Mouse (Mus musculus): ENCODE measurements around the gene Macc1. TPM values are rescaled to one million over a fixed set of nuclear protein-coding genes. Genes with fewer than 3 reads are reported as not detected.

Macc1 gene
- total RNA-seq (2021) = not detected
- not detected in 2 replicates for polyA plus RNA-seq (2012; rRNA removed)
- long read RNA-seq = 0 reads

GRCm38 (mm10) chr12:119313970-119314369 lies at the start of gene Macc1:
Gene Macc1, plus strand, starts transcription at chr12:119314270.
- Histone ChIP-seq H3K4me1 (ENCODE audit: control insufficient read depth, insufficient read depth, low read length) (no peaks in the 10 kb centered on the region), H3K27ac (no peak within 1 kb of the TSS), H3K4me3 (no peak within 1 kb of the TSS), H3K9ac (ENCODE audit: low read depth, low read length) (no peak within 1 kb of the TSS), H3K79me2 (replicated peaks; ENCODE audit: control insufficient read depth, insufficient read depth, low read length) (no peaks in the 10 kb centered on the region), H3K36me3 (ENCODE audit: control insufficient read depth, insufficient read depth, low read length) (no peaks in the 10 kb centered on the region), H3K27me3 (ENCODE audit: control insufficient read depth, insufficient read depth, low read length) (no peaks in the 10 kb centered on the region)
- no peak for TF ChIP-seq EP300 (IDR thresholded peaks at IDR 0.05; ENCODE audit: insufficient read depth, low read depth, low read length)
- TF ChIP-seq CTCF (IDR thresholded peaks at IDR 0.05) = no peak
- no peak for TF ChIP-seq POLR2A (IDR thresholded peaks at IDR 0.05; ENCODE audit: insufficient read depth, low read depth, low read length)
- no peak for DNase-seq
- intact Hi-C loops (cut with DNase I) = no loop called here

GRCm38 (mm10) chr12:119264506-119264905 lies 49.6 kb upstream of the Macc1 start:
- intact Hi-C loops (cut with DNase I) = no loop called here
- no peak overlapping the region for H3K27ac ChIP-seq
- H3K36me3 ChIP-seq (ENCODE audit: control insufficient read depth, insufficient read depth, low read length) = no peaks in the 10 kb centered on the region
- H3K4me3 ChIP-seq = no peak overlapping the region
- WGBS = 85% methylated on average over 3 of the region's 3 CpGs
- DNase-seq = no peak
- no peak for TF ChIP-seq POLR2A (IDR thresholded peaks at IDR 0.05; ENCODE audit: insufficient read depth, low read depth, low read length)
- no peak for TF ChIP-seq CTCF (IDR thresholded peaks at IDR 0.05)
- TF ChIP-seq EP300 (IDR thresholded peaks at IDR 0.05; ENCODE audit: insufficient read depth, low read depth, low read length) = no peak
- H3K79me2 ChIP-seq (replicated peaks; ENCODE audit: control insufficient read depth, insufficient read depth, low read length) = no peaks in the 10 kb centered on the region
- no peak overlapping the region for H3K9ac ChIP-seq (ENCODE audit: low read depth, low read length)
- H3K4me1 ChIP-seq (ENCODE audit: control insufficient read depth, insufficient read depth, low read length) = no peaks in the 10 kb centered on the region
- H3K27me3 ChIP-seq (ENCODE audit: control insufficient read depth, insufficient read depth, low read length) = no peaks in the 10 kb centered on the region

- Histone ChIP-seq H3K36me3 (ENCODE audit: control insufficient read depth, insufficient read depth, low read length) (no peaks in the 10 kb centered on the region), H3K27me3 (ENCODE audit: control insufficient read depth, insufficient read depth, low read length) (no peaks in the 10 kb centered on the region), H3K27ac (no peak overlapping the region), H3K4me1 (ENCODE audit: control insufficient read depth, insufficient read depth, low read length) (no peaks in the 10 kb centered on the region), H3K79me2 (replicated peaks; ENCODE audit: control insufficient read depth, insufficient read depth, low read length) (no peaks in the 10 kb centered on the region), H3K9ac (ENCODE audit: low read depth, low read length) (no peak overlapping the region), H3K4me3 (no peak overlapping the region)
- TF ChIP-seq POLR2A (IDR thresholded peaks at IDR 0.05; ENCODE audit: insufficient read depth, low read depth, low read length) (no peak), EP300 (IDR thresholded peaks at IDR 0.05; ENCODE audit: insufficient read depth, low read depth, low read length) (no peak), CTCF (IDR thresholded peaks at IDR 0.05) (no peak)
- 45% methylated on average over 1 of the region's 1 CpGs for WGBS
- intact Hi-C loops (cut with DNase I) = no loop called here
- no peak for DNase-seq
Measured at GRCm38 (mm10) chr12:119268723-119269122, 45.3 kb upstream of the Macc1 start.

- intact Hi-C loops (cut with DNase I) = no loop called here
- no peak overlapping the region for H3K4me3 ChIP-seq
- no peaks in the 10 kb centered on the region for H3K27me3 ChIP-seq (ENCODE audit: control insufficient read depth, insufficient read depth, low read length)
- no peak for TF ChIP-seq POLR2A (IDR thresholded peaks at IDR 0.05; ENCODE audit: insufficient read depth, low read depth, low read length)
- no peak for TF ChIP-seq EP300 (IDR thresholded peaks at IDR 0.05; ENCODE audit: insufficient read depth, low read depth, low read length)
- TF ChIP-seq CTCF (IDR thresholded peaks at IDR 0.05) = no peak
- H3K36me3 ChIP-seq (ENCODE audit: control insufficient read depth, insufficient read depth, low read length) = no peaks in the 10 kb centered on the region
- no peaks in the 10 kb centered on the region for H3K4me1 ChIP-seq (ENCODE audit: control insufficient read depth, insufficient read depth, low read length)
- no peak overlapping the region for H3K9ac ChIP-seq (ENCODE audit: low read depth, low read length)
- DNase-seq = no peak
- H3K27ac ChIP-seq = no peak overlapping the region
- no peaks in the 10 kb centered on the region for H3K79me2 ChIP-seq (replicated peaks; ENCODE audit: control insufficient read depth, insufficient read depth, low read length)
- WGBS = 80% methylated on average over 2 of the region's 2 CpGs
Measured at GRCm38 (mm10) chr12:119270036-119270435, 44.0 kb upstream of the Macc1 start.

- Histone ChIP-seq H3K79me2 (replicated peaks; ENCODE audit: control insufficient read depth, insufficient read depth, low read length) (no peaks in the 10 kb centered on the region), H3K4me3 (no peak overlapping the region), H3K4me1 (ENCODE audit: control insufficient read depth, insufficient read depth, low read length) (no peaks in the 10 kb centered on the region), H3K27me3 (ENCODE audit: control insufficient read depth, insufficient read depth, low read length) (no peaks in the 10 kb centered on the region), H3K27ac (no peak overlapping the region), H3K9ac (ENCODE audit: low read depth, low read length) (no peak overlapping the region), H3K36me3 (ENCODE audit: control insufficient read depth, insufficient read depth, low read length) (no peaks in the 10 kb centered on the region)
- intact Hi-C loops (cut with DNase I) = no loop called here
- DNase-seq = no peak
- WGBS = 81% methylated on average over 1 of the region's 1 CpGs
- TF ChIP-seq CTCF (IDR thresholded peaks at IDR 0.05) (0 out of 2 replicates have a peak, but pooled peaks have one; percentile 10), POLR2A (IDR thresholded peaks at IDR 0.05; ENCODE audit: insufficient read depth, low read depth, low read length) (no peak), EP300 (IDR thresholded peaks at IDR 0.05; ENCODE audit: insufficient read depth, low read depth, low read length) (no peak)
Measured at GRCm38 (mm10) chr12:119271964-119272363, 42.1 kb upstream of the Macc1 start.

GRCm38 (mm10) chr12:119273605-119274004 lies 40.5 kb upstream of the Macc1 start:
- Histone ChIP-seq H3K27me3 (ENCODE audit: control insufficient read depth, insufficient read depth, low read length) (no peaks in the 10 kb centered on the region), H3K4me1 (ENCODE audit: control insufficient read depth, insufficient read depth, low read length) (no peaks in the 10 kb centered on the region), H3K27ac (no peak overlapping the region), H3K9ac (ENCODE audit: low read depth, low read length) (no peak overlapping the region), H3K36me3 (ENCODE audit: control insufficient read depth, insufficient read depth, low read length) (no peaks in the 10 kb centered on the region), H3K79me2 (replicated peaks; ENCODE audit: control insufficient read depth, insufficient read depth, low read length) (no peaks in the 10 kb centered on the region), H3K4me3 (no peak overlapping the region)
- TF ChIP-seq EP300 (IDR thresholded peaks at IDR 0.05; ENCODE audit: insufficient read depth, low read depth, low read length) = no peak
- TF ChIP-seq POLR2A (IDR thresholded peaks at IDR 0.05; ENCODE audit: insufficient read depth, low read depth, low read length) = no peak
- no peak for TF ChIP-seq CTCF (IDR thresholded peaks at IDR 0.05)
- no peak for DNase-seq
- intact Hi-C loops (cut with DNase I) = no loop called here
- 41% methylated on average over 1 of the region's 1 CpGs for WGBS

Measured in heart, adult 2 months (tissue).